Mouse (Mus musculus): ENCODE measurements around the gene Krt33a. TPM values are rescaled to one million over a fixed set of nuclear protein-coding genes. Genes with fewer than 3 reads are reported as not detected.

The Krt33a gene
- polyA plus RNA-seq, 1 experiment from 2014 or later = not detected

GRCm38 (mm10) chr11:100008336-100008735 is 7.7 kb downstream of the Krt33a start:
- H3K27ac ChIP-seq = no peak overlapping the region
- ATAC-seq (ENCODE audit: low FRiP score, low read depth) = no peak
- no peak overlapping the region for H3K4me3 ChIP-seq
- H3K4me1 ChIP-seq = no peaks in the 10 kb centered on the region
- WGBS = 83% methylated on average over 5 of the region's 5 CpGs
- no peaks in the 10 kb centered on the region for H3K36me3 ChIP-seq
- H3K27me3 ChIP-seq = no peaks in the 10 kb centered on the region
- H3K9me3 ChIP-seq = no peaks in the 10 kb centered on the region
- H3K4me2 ChIP-seq (replicated peaks) = no peak overlapping the region
- H3K9ac ChIP-seq = no peak overlapping the region

GRCm38 (mm10) chr11:100006624-100007023 is 9.4 kb downstream of the Krt33a start:
- ATAC-seq (ENCODE audit: low FRiP score, low read depth) = no peak
- 57% methylated on average over 3 of the region's 3 CpGs for WGBS
- H3K27me3 ChIP-seq = no peaks in the 10 kb centered on the region
- H3K9ac ChIP-seq = no peak overlapping the region
- no peak overlapping the region for H3K4me2 ChIP-seq (replicated peaks)
- no peaks in the 10 kb centered on the region for H3K36me3 ChIP-seq
- no peak overlapping the region for H3K4me3 ChIP-seq
- no peaks in the 10 kb centered on the region for H3K4me1 ChIP-seq
- H3K9me3 ChIP-seq = peaks cover 5% of the 10 kb centered on the region; the same call in 1 of the 2 replicates
- H3K27ac ChIP-seq = no peak overlapping the region

- Histone ChIP-seq H3K9me3 (peaks cover 5% of the 10 kb centered on the region; the same call in 1 of the 2 replicates), H3K4me2 (replicated peaks) (no peak overlapping the region), H3K27ac (no peak overlapping the region), H3K36me3 (no peaks in the 10 kb centered on the region), H3K4me1 (no peaks in the 10 kb centered on the region), H3K9ac (no peak overlapping the region), H3K4me3 (no peak overlapping the region), H3K27me3 (no peaks in the 10 kb centered on the region)
- 83% methylated on average over 8 of the region's 8 CpGs for WGBS
- ATAC-seq (ENCODE audit: low FRiP score, low read depth) = no peak
Observed at GRCm38 (mm10) chr11:100005905-100006304, 10.1 kb downstream of the Krt33a start.

GRCm38 (mm10) chr11:100004846-100005245 is 11.2 kb downstream of the Krt33a start:
- Histone ChIP-seq H3K9ac (no peak overlapping the region), H3K9me3 (peaks cover 5% of the 10 kb centered on the region; the same call in 1 of the 2 replicates), H3K4me1 (no peaks in the 10 kb centered on the region), H3K36me3 (no peaks in the 10 kb centered on the region), H3K4me2 (replicated peaks) (no peak overlapping the region), H3K27me3 (no peaks in the 10 kb centered on the region), H3K4me3 (no peak overlapping the region), H3K27ac (no peak overlapping the region)
- 20% methylated on average over 6 of the region's 6 CpGs for WGBS
- ATAC-seq (ENCODE audit: low FRiP score, low read depth) = no peak

- no peak for ATAC-seq (ENCODE audit: low FRiP score, low read depth)
- no peak overlapping the region for H3K4me3 ChIP-seq
- 95% methylated on average over 7 of the region's 7 CpGs for WGBS
Observed at GRCm38 (mm10) chr11:99999091-99999490, 16.9 kb downstream of the Krt33a start.

GRCm38 (mm10) chr11:99994384-99994661 is 21.7 kb downstream of the Krt33a start:
- H3K9ac ChIP-seq = no peak overlapping the region
- no peak overlapping the region for H3K4me3 ChIP-seq
- H3K4me1 ChIP-seq = peaks cover 11% of the 10 kb centered on the region
- no peaks in the 10 kb centered on the region for H3K36me3 ChIP-seq
- H3K9me3 ChIP-seq = no peaks in the 10 kb centered on the region
- H3K4me2 ChIP-seq (replicated peaks) = peak overlapping the region; percentile 53; the same call in 1 of the 2 replicates
- 51% methylated on average over 4 of the region's 4 CpGs for WGBS
- peaks cover 32% of the 10 kb centered on the region for H3K27me3 ChIP-seq
- ATAC-seq (ENCODE audit: low FRiP score, low read depth) = no peak
- no peak overlapping the region for H3K27ac ChIP-seq

More at GRCm38 (mm10) chr11:99999091-99999490, 16.9 kb downstream of the Krt33a start:
- Histone ChIP-seq H3K9ac (no peak overlapping the region), H3K27me3 (peaks cover 16% of the 10 kb centered on the region), H3K36me3 (no peaks in the 10 kb centered on the region), H3K4me1 (peaks cover 2% of the 10 kb centered on the region), H3K4me2 (replicated peaks) (no peak overlapping the region), H3K9me3 (peaks cover 5% of the 10 kb centered on the region; the same call in 1 of the 2 replicates), H3K27ac (no peak overlapping the region)

GRCm38 (mm10) chr11:99993620-99994383 is 22.2 kb downstream of the Krt33a start, which contains the start of gene Krtap17-1:
Gene Krtap17-1 (minus strand): TSS chr11:99993994.
- no peak for ATAC-seq (ENCODE audit: low FRiP score, low read depth)
- Histone ChIP-seq H3K27ac (no peak within 1 kb of the TSS), H3K9ac (no peak within 1 kb of the TSS), H3K4me1 (peaks cover 11% of the 10 kb centered on the region), H3K27me3 (peaks cover 32% of the 10 kb centered on the region), H3K4me2 (replicated peaks) (peak within 1 kb of the TSS; percentile 53), H3K4me3 (peak within 1 kb of the TSS; percentile 15), H3K9me3 (no peaks in the 10 kb centered on the region), H3K36me3 (no peaks in the 10 kb centered on the region)
- WGBS = 20% methylated on average over 26 of the region's 26 CpGs

- no peaks in the 10 kb centered on the region for H3K9me3 ChIP-seq
- peaks cover 11% of the 10 kb centered on the region for H3K4me1 ChIP-seq
- H3K36me3 ChIP-seq = no peaks in the 10 kb centered on the region
- H3K4me2 ChIP-seq (replicated peaks) = no peak overlapping the region
- H3K9ac ChIP-seq = no peak overlapping the region
- no peak overlapping the region for H3K4me3 ChIP-seq
- no peak overlapping the region for H3K27ac ChIP-seq
- WGBS = 75% methylated on average over 3 of the region's 3 CpGs
- peaks cover 29% of the 10 kb centered on the region for H3K27me3 ChIP-seq
- no peak for ATAC-seq (ENCODE audit: low FRiP score, low read depth)
Observed at GRCm38 (mm10) chr11:99990571-99990970, 25.4 kb downstream of the Krt33a start.

GRCm38 (mm10) chr11:99989881-99990405 is 26.1 kb downstream of the Krt33a start:
- Histone ChIP-seq H3K27me3 (peaks cover 23% of the 10 kb centered on the region), H3K9me3 (no peaks in the 10 kb centered on the region), H3K4me1 (peaks cover 11% of the 10 kb centered on the region), H3K4me2 (replicated peaks) (no peak overlapping the region), H3K27ac (no peak overlapping the region), H3K36me3 (no peaks in the 10 kb centered on the region), H3K9ac (no peak overlapping the region), H3K4me3 (no peak overlapping the region)
- no peak for ATAC-seq (ENCODE audit: low FRiP score, low read depth)
- WGBS = 86% methylated on average over 6 of the region's 6 CpGs

GRCm38 (mm10) chr11:99988530-99988929 is 27.5 kb downstream of the Krt33a start:
- Histone ChIP-seq H3K36me3 (no peaks in the 10 kb centered on the region), H3K4me3 (no peak overlapping the region), H3K9ac (no peak overlapping the region), H3K27ac (no peak overlapping the region), H3K27me3 (peaks cover 15% of the 10 kb centered on the region), H3K4me1 (peaks cover 3% of the 10 kb centered on the region), H3K9me3 (no peaks in the 10 kb centered on the region), H3K4me2 (replicated peaks) (no peak overlapping the region)
- no peak for ATAC-seq (ENCODE audit: low FRiP score, low read depth)
- 91% methylated on average over 3 of the region's 3 CpGs for WGBS

- ATAC-seq (ENCODE audit: low FRiP score, low read depth) = peak; percentile 19; the same call in 1 of the 2 replicates
- Histone ChIP-seq H3K4me1 (no peaks in the 10 kb centered on the region), H3K4me3 (no peak within 1 kb of the TSS), H3K36me3 (no peaks in the 10 kb centered on the region), H3K4me2 (replicated peaks) (no peak within 1 kb of the TSS), H3K9me3 (no peaks in the 10 kb centered on the region), H3K9ac (no peak within 1 kb of the TSS), H3K27me3 (peaks cover 5% of the 10 kb centered on the region; the same call in 1 of the 2 replicates), H3K27ac (no peak within 1 kb of the TSS)
- WGBS = 77% methylated on average over 8 of the region's 8 CpGs
Observed at GRCm38 (mm10) chr11:99986180-99986647, 29.8 kb downstream of the Krt33a start, which contains the start of gene Krtap16-1. Gene Krtap16-1 (minus strand): TSS chr11:99986597.

GRCm38 (mm10) chr11:99985291-99986092 is 30.5 kb downstream of the Krt33a start:
- H3K4me3 ChIP-seq = no peak overlapping the region
- H3K4me2 ChIP-seq (replicated peaks) = no peak overlapping the region
- peaks cover 5% of the 10 kb centered on the region; the same call in 1 of the 2 replicates for H3K27me3 ChIP-seq
- no peak overlapping the region for H3K9ac ChIP-seq
- H3K36me3 ChIP-seq = no peaks in the 10 kb centered on the region
- 81% methylated on average over 20 of the region's 20 CpGs for WGBS
- H3K4me1 ChIP-seq = no peaks in the 10 kb centered on the region
- no peaks in the 10 kb centered on the region for H3K9me3 ChIP-seq
- no peak for ATAC-seq (ENCODE audit: low FRiP score, low read depth)
- H3K27ac ChIP-seq = no peak overlapping the region
